ENCODE assay signal across 8 mouse cellular contexts in genomic region chr11:80086844-80087243, GRCm38 (mm10). TPM values are rescaled to one million over a fixed set of nuclear protein-coding genes. Genes with fewer than 3 reads are reported as not detected.
DNase-seq lines count a peak whose midpoint lies in the region; ATAC-seq lines count a peak whose summit lies in the region.

No protein-coding gene starts in this region.

- WGBS in liver, embryonic 13.5 days (ENCODE audit: insufficient replicate concordance) = 6% methylated on average over 5 of the region's 5 CpGs

- DNase-seq in CD4-positive helper T cell, adult 2 months (ENCODE audit: low read depth, low spot score) = peak; percentile 91
- peak; percentile 68 for DNase-seq in adrenal gland, adult 8-10 months
- peak; percentile 78 for DNase-seq in embryo, embryonic 9.5 days (ENCODE audit: extremely low spot score)
- DNase-seq in heart, adult 8-10 months (ENCODE audit: low spot score) = peak; percentile 85
- peak; percentile 88 to 97 for DNase-seq in kidney, postnatal 25 days
- peak; percentile 76 for DNase-seq in liver, embryonic 13.5 days
- DNase-seq in thymus, adult 18-20 months = peak; percentile 65 to 74

- H3K4me1 ChIP-seq in liver, embryonic 13.5 days (replicated peaks) = peaks cover 67% of the 10 kb centered on the region

- H3K9ac ChIP-seq in liver, embryonic 13.5 days = no peak overlapping the region

- H3K27me3 ChIP-seq in liver, embryonic 13.5 days = no peaks in the 10 kb centered on the region

- H3K9me3 ChIP-seq in liver, embryonic 13.5 days (replicated peaks) = peaks cover 5% of the 10 kb centered on the region; the same call in 1 of the 2 replicates

- no peak overlapping the region for H3K27ac ChIP-seq in liver, embryonic 13.5 days

- H3K4me3 ChIP-seq in liver, embryonic 13.5 days (replicated peaks) = no peak overlapping the region

- H3K36me3 ChIP-seq in liver, embryonic 13.5 days = peaks cover 6% of the 10 kb centered on the region

- ATAC-seq in liver, embryonic 13.5 days (ENCODE audit: low read depth) = peak; percentile 76
- peak; percentile 85 for ATAC-seq in neutrophil, adult 5-6 weeks (ENCODE audit: extremely low read depth, insufficient number of reproducible peaks, low FRiP score, poor library complexity, severe bottlenecking)

- no peak overlapping the region for H3K4me2 ChIP-seq in liver, embryonic 13.5 days

RNA-seq across cellular contexts. Expression of gene Atad5, which starts 2.4 kb away (rescaled TPM):
- 1 to 10 TPM; 2.1 to 3.9 (median 2.8) TPM for total RNA-seq in adrenal gland, adult 8-10 months (2022)
- under 1 TPM; 0.55 to 0.97 (median 0.69) TPM for total RNA-seq in heart, adult 8-10 months (2022)
- polyA plus RNA-seq in liver, embryonic 13.5 days (2015; fragmentation: Nextera tagmentation; extraction: Ambion mirVana) = 10.7 and 12.9 TPM in 2 replicates
- 3.8 and 4.3 TPM in 2 replicates for total RNA-seq in neutrophil, adult 5-6 weeks (2017)

RNA-seq across cellular contexts. Expression of gene Crlf3, which starts 6.1 kb away (rescaled TPM):
- total RNA-seq in adrenal gland, adult 8-10 months (2022) = 10 to 100 TPM; 15.7 to 30.6 (median 22.2) TPM
- 10 to 100 TPM in 2 of 4 experiments, 1 to 10 TPM in 2; 9.0 to 14.9 (median 12.1) TPM for total RNA-seq in heart, adult 8-10 months (2022)
- polyA plus RNA-seq in liver, embryonic 13.5 days (2015; fragmentation: Nextera tagmentation; extraction: Ambion mirVana) = 91.4 and 103 TPM in 2 replicates
- 355 and 386 TPM in 2 replicates for total RNA-seq in neutrophil, adult 5-6 weeks (2017)

RNA-seq across cellular contexts. Expression of gene Tefm, which starts 55.1 kb away (rescaled TPM):
- total RNA-seq in adrenal gland, adult 8-10 months (2022) = 10 to 100 TPM; 15.5 to 23.6 (median 17.5) TPM
- total RNA-seq in heart, adult 8-10 months (2022) = 10 to 100 TPM; 30.1 to 36.3 (median 33.2) TPM
- polyA plus RNA-seq in liver, embryonic 13.5 days (2015; fragmentation: Nextera tagmentation; extraction: Ambion mirVana) = 17.7 and 20.5 TPM in 2 replicates
- 3.7 and 3.9 TPM in 2 replicates for total RNA-seq in neutrophil, adult 5-6 weeks (2017)

Comparison
In these comparisons a context has a peak if more than half of its experiments do, and no peak if none do; other contexts are left out.
1. RNA of gene Crlf3, which starts 6.1 kb away (total RNA-seq): 355 to 386 TPM in neutrophil, adult 5-6 weeks; 15.7 to 30.6 TPM in adrenal gland, adult 8-10 months and 9.0 to 14.9 TPM in heart, adult 8-10 months; every median in the first group is over 10 times any median in the second.
2. Peak in every context shown above with its lines, with median percentiles within 50 percentile points of each other: DNase-seq.